Mouse (Mus musculus) cerebellum, adult 2 months (tissue): ENCODE measurements at regions not wholly inside any gene's neighbourhood (a gene's known extent, or its start where the extent isn't known, plus 50 kb on each side); places are given as distances from the start of the nearest gene placed in this dataset.
A peak's percentile ranks its signal among the peaks of the same experiment; 100 is the strongest.

Source experiments
- DNase-seq, 2 experiments: peaks; one replicate each; pipeline ENCODE4 v3.0.0; 2021
- H3K27ac ChIP-seq: fragments of 200-500 bp; 2 replicates; pipeline ENCODE4 v1.5.1; 2012; ENCODE audit warnings: low read length, control low read depth, inconsistent platforms; ENCODE audit not compliant: insufficient read depth
- H3K27me3 ChIP-seq: fragments of 200-500 bp; 2 replicates; pipeline ENCODE4 v1.6.1; 2012; ENCODE audit warnings: inconsistent platforms, mild to moderate bottlenecking, low read length, moderate library complexity; ENCODE audit not compliant: control insufficient read depth, insufficient read depth
- H3K4me1 ChIP-seq: fragments of 200-500 bp; 2 replicates; pipeline ENCODE4 v1.6.1; 2011; ENCODE audit warnings: low read length; ENCODE audit not compliant: control insufficient read depth, insufficient read depth
- H3K4me3 ChIP-seq: fragments of 200-500 bp; replicated peaks from 2 replicates; pipeline ENCODE3; 2011; ENCODE audit warnings: mild to moderate bottlenecking, low read depth, low read length, control low read depth; ENCODE audit not compliant: insufficient read depth
- CTCF ChIP-seq: fragments of 200-500 bp; IDR thresholded peaks from 2 replicates; pipeline ENCODE4 v1.5.1; 2011; ENCODE audit warnings: low read depth, mild to moderate bottlenecking, control low read depth, low read length, moderate library complexity, borderline replicate concordance; ENCODE audit not compliant: insufficient read depth
- POLR2A ChIP-seq: fragments of 200-500 bp; IDR thresholded peaks from 2 replicates; pipeline ENCODE4 v1.6.1; 2011; ENCODE audit warnings: low read length, control low read depth, borderline replicate concordance; ENCODE audit not compliant: insufficient read depth
- WGBS: fragments of 180-500 bp; shearing (Covaris S2); methylation state at CpG from one replicate; pipeline ENCODE4 v1.1.7; 2018; 5-methylcytosine and 5-hydroxymethylcytosine counted together

DNA sequence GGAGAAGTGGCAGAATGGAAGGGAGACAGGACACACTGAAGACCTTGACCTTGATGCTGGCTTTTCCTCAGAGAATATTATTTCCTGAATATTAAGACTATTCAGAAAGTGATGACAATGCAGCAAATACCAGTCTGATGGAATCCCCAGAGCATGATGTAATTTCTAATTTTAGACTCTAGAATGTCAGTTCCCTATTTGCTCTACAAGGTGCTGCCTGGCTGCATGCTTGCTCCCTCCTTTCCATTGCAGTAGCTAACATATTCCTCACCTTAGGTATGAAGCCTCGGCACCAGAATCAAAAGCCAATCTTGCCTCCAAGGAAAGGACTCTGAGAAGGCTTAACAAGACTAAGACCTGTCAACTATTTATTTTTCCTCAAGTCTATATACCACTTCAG lies 2254.5 kb upstream of the Lrrc6 start:
- H3K4me3 ChIP-seq = no peak overlapping the region
- no peak overlapping the region for H3K27ac ChIP-seq
- no peaks in the 10 kb centered on the region for H3K27me3 ChIP-seq
- H3K4me1 ChIP-seq = no peaks in the 10 kb centered on the region
- 89% methylated on average over 1 of the region's 1 CpGs for WGBS
- no peak for DNase-seq
- no peak for TF ChIP-seq POLR2A
- TF ChIP-seq CTCF = no peak

- WGBS = 62% methylated on average over 4 of the region's 4 CpGs
- H3K27me3 ChIP-seq = no peaks in the 10 kb centered on the region
- H3K4me1 ChIP-seq = no peaks in the 10 kb centered on the region
- H3K4me3 ChIP-seq = no peak overlapping the region
- H3K27ac ChIP-seq = no peak overlapping the region
- no peak for TF ChIP-seq POLR2A
- TF ChIP-seq CTCF = no peak
- DNase-seq = no peak
Observed at GRCm38 (mm10) chr15:68754834-68755233, 2254.1 kb upstream of the Lrrc6 start.

GRCm38 (mm10) chr15:68739344-68739743 lies 2238.6 kb upstream of the Lrrc6 start:
- no peak for DNase-seq
- no peak for TF ChIP-seq POLR2A
- TF ChIP-seq CTCF = no peak
- no peak overlapping the region for H3K4me3 ChIP-seq
- WGBS = 75% methylated on average over 7 of the region's 7 CpGs
- no peaks in the 10 kb centered on the region for H3K4me1 ChIP-seq
- no peak overlapping the region for H3K27ac ChIP-seq
- H3K27me3 ChIP-seq = no peaks in the 10 kb centered on the region

- 7% methylated on average over 5 of the region's 5 CpGs for WGBS
- peak in 1 of 2 experiments; percentile 6 for DNase-seq
- H3K27me3 ChIP-seq = no peaks in the 10 kb centered on the region; the same call in 1 of the 2 replicates
- no peaks in the 10 kb centered on the region for H3K4me1 ChIP-seq
- H3K27ac ChIP-seq = no peak overlapping the region
- no peak for TF ChIP-seq POLR2A
- TF ChIP-seq CTCF = no peak
- H3K4me3 ChIP-seq = no peak overlapping the region
Observed at GRCm38 (mm10) chr15:68721250-68721649, 2220.5 kb upstream of the Lrrc6 start.

DNA sequence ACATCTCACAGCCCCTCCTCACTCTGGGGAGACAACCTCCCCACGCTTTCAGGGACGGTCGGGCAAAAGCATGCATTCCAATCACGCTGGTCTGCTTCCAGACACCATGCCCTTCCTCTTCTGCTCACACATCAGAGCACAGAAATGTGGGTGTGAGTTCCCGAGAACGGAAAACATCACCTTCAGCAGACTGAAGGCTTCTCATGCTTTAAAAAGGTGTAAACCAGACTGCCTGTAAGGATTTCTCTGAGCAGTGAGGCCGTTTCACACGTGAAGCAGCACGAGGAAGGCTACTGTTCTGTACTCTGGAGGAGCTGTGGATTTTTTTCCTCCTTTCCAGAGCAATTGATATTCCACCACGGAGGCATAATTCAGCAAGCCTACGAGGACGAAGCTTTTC lies 2218.8 kb upstream of the Lrrc6 start:
- TF ChIP-seq POLR2A = no peak
- TF ChIP-seq CTCF = no peak
- no peak for DNase-seq
- Histone ChIP-seq H3K27ac (no peak overlapping the region), H3K27me3 (no peaks in the 10 kb centered on the region; the same call in 1 of the 2 replicates), H3K4me3 (no peak overlapping the region), H3K4me1 (no peaks in the 10 kb centered on the region)
- WGBS = 65% methylated on average over 12 of the region's 12 CpGs

DNA sequence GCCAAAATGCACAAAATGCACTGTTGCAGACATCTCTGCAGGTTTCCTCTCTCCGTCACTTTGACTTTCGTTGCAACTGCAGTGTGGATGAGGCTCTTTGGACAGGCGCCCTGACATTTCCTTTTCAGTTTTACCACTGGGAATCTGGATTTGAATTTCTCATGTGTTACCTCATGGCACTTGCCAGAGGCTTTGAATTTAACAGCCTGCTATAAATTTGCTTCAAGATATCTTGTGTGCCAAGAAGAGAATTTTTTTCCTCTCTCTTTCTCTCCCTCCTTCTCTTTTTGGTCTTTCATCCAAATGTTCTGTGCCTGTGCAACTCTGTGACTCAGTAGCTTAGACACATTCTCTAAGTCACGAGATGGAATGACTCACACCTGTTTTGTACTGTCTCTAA lies 2213.6 kb upstream of the Lrrc6 start:
- WGBS = 62% methylated on average over 4 of the region's 4 CpGs
- Histone ChIP-seq H3K4me1 (no peaks in the 10 kb centered on the region), H3K27me3 (no peaks in the 10 kb centered on the region), H3K27ac (no peak overlapping the region), H3K4me3 (no peak overlapping the region)
- DNase-seq = no peak
- TF ChIP-seq POLR2A (no peak), CTCF (no peak)

GRCm38 (mm10) chr15:68707306-68707705 lies 2206.6 kb upstream of the Lrrc6 start:
- no peak for DNase-seq
- no peak overlapping the region for H3K27ac ChIP-seq
- 5% methylated on average over 3 of the region's 3 CpGs for WGBS

GRCm38 (mm10) chr15:68695041-68695650 lies 2194.4 kb upstream of the Lrrc6 start:
- 26% methylated on average over 5 of the region's 5 CpGs for WGBS

More at GRCm38 (mm10) chr15:68707306-68707705, 2206.6 kb upstream of the Lrrc6 start:
- Histone ChIP-seq H3K4me3 (no peak overlapping the region), H3K4me1 (no peaks in the 10 kb centered on the region), H3K27me3 (no peaks in the 10 kb centered on the region)
- TF ChIP-seq CTCF (no peak), POLR2A (no peak)

More at GRCm38 (mm10) chr15:68695041-68695650, 2194.4 kb upstream of the Lrrc6 start:
- TF ChIP-seq POLR2A (no peak), CTCF (no peak)
- H3K27ac ChIP-seq = no peak overlapping the region
- no peaks in the 10 kb centered on the region for H3K4me1 ChIP-seq
- H3K27me3 ChIP-seq = no peaks in the 10 kb centered on the region
- H3K4me3 ChIP-seq = no peak overlapping the region
- DNase-seq = no peak
